Mouse (Mus musculus): Measurements from ENCODE around the gene Tnik.

The Tnik gene

DNA sequence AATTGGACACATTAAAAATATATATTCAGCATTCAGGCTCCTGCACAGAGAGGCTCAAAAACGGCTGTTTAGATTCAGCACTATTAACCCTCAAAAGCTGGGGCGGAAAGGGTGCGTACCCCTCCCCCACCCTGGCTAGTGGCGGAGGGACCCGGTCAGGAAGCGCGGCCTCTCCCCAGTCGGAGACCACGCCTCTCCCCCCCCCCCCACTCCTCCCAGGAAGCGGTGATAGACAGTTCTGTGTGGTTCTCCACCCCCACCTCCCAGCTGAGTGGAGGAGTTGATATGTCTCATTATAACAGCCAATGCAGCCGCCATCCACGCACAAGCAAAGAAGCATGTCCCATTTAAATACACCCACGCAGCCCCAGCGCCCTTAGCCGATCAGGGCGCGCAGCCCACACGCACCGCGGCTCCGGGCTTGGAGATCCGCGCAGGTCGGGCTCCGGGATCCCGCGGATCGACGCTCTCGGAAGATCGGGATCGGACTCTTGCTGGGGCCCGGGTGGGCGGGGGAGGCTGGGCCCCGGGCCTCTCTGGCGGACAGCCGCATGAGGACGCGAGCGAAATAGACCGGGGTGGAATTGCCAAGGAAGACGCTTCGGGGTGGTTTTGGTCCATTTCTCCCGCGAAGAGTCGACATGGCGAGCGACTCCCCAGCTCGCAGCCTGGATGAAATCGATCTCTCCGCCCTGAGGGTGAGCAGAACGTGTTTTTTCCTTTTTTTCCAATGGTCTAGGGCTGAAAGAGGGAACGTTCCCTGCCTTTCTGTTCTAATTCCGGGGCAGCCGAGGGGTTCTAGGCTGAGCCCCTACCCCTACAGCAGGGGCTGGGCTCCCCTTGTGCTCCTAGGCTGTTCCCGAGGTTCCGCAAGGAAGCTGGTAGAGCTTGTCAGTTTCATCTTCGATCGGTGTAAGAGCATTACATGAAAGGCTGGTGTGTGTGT is at the start of gene Tnik:
TSS of gene Tnik (plus strand) at position 213 of the 946 bp plus-strand sequence.
- DNase-seq: peak; percentile 68

GRCm38 (mm10) chr3:28214886-28215311 is 48.1 kb upstream of the Tnik start:
- DNase-seq: no peak

DNA sequence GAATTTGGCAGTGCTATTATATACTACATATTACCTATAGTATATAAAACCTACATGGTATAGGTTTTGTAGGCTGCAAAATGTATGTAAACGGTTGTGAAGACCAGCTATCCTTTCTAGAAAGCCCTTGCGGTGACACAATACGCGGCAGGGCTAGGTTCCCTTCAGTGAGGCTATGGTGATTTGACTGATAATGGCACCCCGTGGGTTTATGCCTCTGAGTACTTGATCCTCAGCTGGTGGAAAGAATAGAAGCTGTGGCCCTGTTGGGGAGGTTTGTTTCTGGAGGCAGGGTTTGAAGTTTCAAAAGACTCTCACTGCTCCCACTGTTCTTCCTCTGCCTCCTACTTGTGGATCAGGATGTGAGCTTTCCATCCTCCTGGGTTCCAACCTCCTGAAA is 46.0 kb upstream of the Tnik start:
- DNase-seq: no peak

DNA sequence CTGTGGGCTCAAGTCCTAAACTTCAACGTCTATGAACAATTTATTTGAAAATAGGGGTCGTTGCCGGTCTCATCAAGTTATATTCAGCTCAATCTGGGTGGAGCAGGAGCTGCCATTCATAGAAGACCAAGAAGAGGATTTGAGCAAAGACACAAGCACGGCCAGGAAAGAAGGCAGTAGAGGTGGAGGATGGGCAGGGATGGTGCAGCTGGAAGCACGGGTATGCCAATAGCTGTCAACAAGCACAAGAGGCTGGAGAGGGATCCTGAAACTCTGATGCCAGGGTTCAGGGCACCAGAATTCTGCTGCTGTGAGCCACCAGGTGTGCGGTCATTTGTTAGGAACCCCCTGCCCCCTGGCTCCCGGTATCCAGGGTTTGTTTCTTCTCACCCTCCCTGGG is 43.5 kb upstream of the Tnik start:
- DNase-seq: no peak

DNA sequence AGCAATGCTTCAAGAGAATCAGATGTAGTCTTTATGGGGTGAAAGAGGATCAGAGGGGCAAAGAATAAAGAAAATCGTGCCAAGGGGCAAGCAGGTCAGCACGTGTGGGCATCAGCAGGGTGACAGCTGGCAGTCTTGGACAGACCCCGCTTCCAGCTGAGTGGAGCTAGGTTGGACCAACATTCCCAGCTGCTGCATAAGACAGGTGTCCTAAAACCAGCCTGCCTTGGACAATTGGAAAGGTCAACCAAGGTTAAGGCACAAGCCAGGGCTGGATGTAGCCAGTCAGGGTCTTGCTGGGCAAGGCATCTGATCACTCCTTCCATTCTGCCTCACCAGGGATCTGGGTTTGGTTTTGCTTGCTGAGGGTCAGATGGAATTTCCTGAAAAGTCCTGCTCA is 43.0 kb upstream of the Tnik start:
- no peak for DNase-seq

DNA sequence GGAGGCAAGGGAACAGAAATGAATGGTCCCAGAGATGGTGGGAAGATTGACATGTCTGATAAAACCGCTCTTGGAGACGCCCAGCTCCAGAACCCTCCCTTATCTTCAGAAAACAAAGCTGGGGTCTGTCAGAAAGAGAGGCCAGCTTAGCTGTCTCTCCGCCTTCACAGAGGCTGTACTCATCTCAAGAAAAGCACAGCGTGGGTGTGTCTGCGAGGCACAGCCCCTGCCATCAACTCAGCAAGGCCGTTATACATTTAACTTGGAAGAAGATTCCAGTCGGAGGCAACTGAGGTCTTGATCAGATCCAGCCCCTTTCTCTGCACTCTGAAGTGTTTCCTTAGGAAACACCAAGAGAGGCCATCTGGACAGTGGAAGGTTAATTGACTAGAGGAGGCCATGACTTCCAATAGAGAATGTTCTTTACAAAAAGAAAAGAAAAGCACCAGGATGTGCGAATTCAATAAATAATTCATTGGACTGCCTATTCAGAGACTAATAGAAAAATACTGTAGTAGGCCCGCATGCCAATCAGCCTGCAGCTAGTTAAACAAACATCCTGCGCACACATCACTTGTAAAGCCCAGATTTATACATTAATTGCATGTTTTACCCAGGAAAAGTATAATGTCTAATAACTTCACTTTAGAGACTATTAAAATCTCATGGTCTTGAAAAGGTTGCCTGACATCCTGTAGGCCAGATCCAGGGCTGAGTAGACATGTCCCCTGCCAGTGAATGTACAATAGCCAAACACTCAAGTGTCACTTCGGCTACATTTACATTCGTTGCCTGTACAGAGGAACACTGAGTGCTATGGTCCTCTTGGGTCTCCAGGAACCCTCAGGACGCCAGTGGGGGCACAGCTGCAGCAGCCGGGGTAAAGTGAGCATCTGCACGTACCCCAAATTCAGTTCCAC is 38.3 kb upstream of the Tnik start:
- DNase-seq: no peak

- DNase-seq: no peak
Measured at GRCm38 (mm10) chr3:28225357-28225905, 37.6 kb upstream of the Tnik start.

DNA sequence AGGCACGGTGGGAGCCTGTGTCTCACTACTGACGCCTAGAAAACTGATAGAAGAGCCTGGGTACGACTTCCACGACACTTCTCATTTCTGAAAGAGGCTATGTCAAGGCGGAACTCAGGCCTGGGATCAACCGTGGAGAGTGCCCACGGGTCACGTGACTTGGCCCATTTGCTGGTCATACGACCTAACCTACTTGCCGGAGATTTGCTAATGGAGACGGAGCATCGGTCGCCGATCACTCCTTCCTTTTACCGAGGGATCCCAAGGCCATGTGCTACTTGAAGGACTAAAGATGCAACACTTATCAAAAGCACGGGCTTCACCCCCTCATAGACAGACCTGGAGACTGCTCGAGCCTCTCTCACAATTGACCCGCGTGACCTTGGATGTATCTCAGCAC is 36.8 kb upstream of the Tnik start:
- DNase-seq: no peak

- DNase-seq: no peak
Measured at GRCm38 (mm10) chr3:28228930-28229329, 34.1 kb upstream of the Tnik start.

DNA sequence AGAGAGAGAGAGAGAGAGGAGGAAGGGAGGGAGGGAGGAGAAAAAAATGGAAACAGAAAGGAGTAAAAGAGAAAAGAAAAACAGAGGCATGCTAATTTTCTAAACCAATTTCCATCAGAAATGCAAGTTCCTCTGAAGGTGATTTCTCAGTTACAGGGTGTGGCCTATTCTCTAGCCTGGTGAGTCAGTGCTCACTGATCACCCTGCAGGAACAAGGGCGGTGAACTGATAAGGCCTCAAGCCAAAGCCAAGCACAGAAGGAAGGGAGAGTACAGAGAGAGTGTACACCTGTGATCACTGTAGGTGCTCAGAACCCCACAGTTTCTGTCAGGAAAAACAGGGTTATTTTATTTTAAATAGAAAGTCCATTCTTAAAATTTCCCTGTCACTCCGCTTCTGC is 33.5 kb upstream of the Tnik start:
- no peak for DNase-seq

- DNase-seq: no peak
Measured at GRCm38 (mm10) chr3:28232885-28233284, 30.1 kb upstream of the Tnik start.

- DNase-seq: no peak
Measured at GRCm38 (mm10) chr3:28234179-28234578, 28.8 kb upstream of the Tnik start.

DNA sequence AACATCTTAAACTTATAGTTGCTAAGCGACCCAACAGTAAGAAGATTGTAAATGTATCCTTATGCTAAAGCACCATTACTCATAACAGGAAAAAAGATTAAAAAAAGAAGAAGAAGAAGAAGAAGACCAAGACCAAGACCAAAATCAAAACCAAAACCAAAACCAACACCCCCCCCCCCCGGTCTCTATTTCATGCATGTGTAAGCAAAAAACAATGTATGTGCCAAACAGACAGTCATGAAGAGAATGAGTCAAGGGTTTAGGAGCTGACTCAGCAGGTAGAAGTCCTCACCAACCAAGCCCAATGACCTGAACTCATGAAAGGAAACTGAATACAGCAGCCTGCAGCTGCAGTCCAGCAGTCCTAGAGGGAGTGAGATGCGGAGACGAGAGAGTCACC is 26.3 kb upstream of the Tnik start:
- DNase-seq: no peak

- no peak for DNase-seq
Measured at GRCm38 (mm10) chr3:28238136-28238535, 24.9 kb upstream of the Tnik start.

DNA sequence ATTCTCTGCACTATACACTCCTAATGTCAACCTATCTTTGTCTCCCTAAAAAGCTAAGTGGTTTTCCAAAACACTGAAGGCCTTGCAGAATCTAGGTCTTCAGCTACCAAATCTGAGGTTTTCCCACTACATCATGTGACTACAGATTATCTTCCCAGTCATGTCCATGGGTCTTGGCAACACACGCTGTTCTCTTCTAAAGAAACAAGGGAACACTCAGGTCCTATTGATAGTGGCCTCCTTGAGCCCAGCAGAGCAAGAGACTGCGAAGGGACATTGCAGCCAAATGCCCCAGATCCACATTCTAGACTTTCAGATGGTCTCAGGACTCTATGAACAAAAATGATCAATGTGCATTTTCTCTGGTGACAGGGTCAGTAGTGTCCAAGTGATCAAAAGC is 20.5 kb upstream of the Tnik start:
- no peak for DNase-seq

DNA sequence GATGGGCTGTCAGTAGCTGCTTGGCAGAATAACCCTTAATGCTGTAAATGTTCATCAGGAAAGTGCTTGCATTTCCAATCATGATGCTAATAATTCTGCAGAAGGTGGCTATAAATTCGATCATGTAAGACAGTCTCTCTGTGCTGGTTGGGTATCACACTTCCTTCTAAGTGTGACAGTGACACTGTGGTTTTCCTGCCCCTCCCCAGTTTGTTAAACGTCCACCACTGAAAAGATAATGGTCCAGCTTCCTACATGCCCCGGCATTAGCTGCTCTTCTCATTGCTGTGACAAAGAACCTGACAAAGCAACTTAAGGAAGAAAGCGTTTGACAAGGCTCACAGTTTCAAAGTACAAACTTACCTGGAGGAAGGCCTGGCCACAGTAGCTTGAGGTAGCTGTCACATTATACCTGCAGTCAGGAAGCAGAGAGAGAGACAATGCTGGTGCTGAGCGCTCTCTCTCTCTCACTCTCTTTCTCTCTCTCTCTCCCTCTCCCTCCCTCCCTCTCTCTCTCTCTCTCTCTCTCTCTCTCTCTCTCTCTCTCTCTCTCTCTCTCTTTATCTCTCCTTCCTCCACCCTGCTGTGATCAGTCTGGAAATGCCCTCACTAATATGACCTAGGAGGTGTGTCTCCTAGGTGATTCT is 18.6 kb upstream of the Tnik start:
- no peak for DNase-seq

DNA sequence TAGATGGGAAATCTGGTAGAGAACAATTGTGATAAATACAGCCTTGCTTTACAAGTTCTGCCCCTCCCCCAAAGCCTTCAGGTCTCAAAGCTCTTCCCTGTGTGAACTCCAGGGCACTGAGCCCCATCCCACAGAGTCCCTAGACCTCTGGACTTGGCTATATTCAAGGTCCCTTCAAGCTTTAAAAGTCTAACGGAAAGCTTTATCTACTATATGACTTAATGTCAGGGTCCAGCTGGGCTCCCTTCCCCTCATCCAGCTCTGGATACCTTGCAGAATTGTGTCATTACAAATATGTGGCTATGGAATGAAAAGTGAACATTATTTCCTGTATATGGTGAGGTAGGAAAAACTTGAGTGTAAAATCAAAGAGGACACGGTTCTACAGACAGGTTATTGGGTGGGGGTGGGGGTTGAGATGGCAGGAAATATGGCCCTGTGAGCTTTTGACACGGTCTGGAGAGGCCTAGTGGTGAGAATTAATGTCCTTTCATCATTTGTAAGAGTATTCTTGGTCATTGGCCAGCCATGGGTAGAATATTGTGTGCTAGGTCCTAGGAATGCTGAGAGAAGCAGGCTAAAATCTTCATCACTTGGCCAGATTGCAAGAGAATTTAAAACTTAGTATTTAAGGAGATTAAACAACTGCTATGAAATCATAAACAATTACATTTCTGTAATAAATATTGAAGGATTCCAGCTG is 14.6 kb upstream of the Tnik start:
- DNase-seq: no peak

GRCm38 (mm10) chr3:28255711-28256110 is 7.3 kb upstream of the Tnik start:
- no peak for DNase-seq

DNA sequence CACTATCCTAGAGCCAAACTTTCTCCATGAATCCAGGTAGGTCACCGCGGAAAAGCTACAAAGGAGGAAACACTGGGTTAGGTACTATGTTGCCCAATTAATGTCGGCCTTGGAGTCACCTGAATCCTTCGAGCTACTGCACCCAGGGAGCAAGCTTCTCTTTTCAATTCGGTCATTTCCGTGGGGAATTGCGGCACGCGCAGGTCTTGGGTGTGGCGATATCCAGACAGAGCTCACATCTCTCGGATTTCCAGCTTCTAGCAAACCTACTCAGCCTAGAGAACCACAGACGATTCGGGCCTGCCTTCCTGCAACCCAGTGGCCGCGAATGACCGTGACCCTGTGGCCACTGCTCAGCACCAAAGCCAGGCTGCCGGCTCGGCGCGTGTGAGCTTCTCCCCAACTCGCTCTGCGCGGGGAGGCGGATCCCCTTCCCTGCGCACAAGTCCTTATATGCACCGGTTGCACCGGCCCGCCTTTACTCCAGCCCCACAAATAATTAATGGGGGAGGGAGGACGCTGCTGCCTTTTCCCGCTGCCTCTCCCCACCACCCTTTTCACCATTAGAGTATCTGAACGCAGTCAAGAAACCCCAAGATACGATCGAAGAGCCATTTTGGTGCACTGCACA is 528 bp upstream of the Tnik start:
- DNase-seq: peak; percentile 55

DNA sequence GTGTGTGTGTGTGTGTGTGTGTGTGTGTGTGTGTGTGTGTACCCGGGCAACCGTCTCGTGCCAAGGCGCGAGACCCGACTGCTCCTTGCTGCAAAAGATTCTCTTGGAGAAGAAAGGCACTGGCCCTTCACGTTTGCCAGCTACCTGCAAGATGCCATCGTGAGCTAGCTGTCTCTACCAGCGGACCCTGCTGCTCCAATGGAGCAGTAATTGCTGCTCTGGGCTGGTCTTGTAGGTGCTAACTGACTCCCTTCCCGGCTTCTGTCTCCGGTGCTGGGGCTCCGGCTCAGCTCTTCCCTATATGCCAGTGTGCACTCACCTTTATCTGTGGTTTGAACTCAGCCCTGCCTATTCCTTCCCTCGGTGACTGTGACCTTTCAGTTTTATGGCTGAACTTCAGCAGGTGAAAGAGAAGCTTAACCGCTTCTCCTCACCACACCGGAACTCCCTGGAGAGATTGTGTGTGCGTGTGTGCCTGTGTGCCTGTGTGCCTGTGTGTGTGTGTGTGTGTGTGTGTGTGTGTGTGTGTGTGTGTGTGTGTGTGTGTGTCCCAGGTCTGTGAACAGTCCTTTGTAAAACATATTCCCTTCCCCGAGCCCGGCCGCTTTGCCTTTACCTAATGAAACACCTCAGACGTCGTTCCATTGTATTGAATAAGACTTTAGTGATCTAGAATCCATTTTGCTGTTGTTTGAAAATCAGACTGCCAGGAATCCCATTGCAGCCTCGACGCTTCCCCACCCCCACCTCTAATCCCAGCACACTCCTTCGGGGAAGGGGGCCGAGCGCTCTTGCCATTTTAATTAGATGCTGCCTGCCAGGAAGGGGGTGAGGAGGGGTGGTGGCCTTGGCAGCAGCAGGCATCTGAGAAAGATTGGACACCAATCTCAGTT is 1.2 kb downstream of the Tnik start:
- peak; percentile 33 for DNase-seq

GRCm38 (mm10) chr3:28264841-28265150 is 1.8 kb downstream of the Tnik start:
- DNase-seq: no peak

Data from lung, postnatal 14 days (tissue).